Mouse (Mus musculus): ENCODE results near the gene Itgam. TPM values are rescaled to one million over a fixed set of nuclear protein-coding genes. Genes with fewer than 3 reads are reported as not detected.
"Not testable (repeated sequence)": the region's sequence is repeated elsewhere in the genome, so short reads cannot be mapped to it uniquely, and the experiment has no call there.

Itgam gene
- total RNA-seq (2014; fragmentation: Nextera tagmentation): 0.30 TPM in 1 of 2 replicates, not detected in the other
- 0.22 and 0.29 TPM in 2 replicates for total RNA-seq (2017)
- 0.02 and 0.07 TPM in 2 replicates for polyA plus RNA-seq (2012)

DNA sequence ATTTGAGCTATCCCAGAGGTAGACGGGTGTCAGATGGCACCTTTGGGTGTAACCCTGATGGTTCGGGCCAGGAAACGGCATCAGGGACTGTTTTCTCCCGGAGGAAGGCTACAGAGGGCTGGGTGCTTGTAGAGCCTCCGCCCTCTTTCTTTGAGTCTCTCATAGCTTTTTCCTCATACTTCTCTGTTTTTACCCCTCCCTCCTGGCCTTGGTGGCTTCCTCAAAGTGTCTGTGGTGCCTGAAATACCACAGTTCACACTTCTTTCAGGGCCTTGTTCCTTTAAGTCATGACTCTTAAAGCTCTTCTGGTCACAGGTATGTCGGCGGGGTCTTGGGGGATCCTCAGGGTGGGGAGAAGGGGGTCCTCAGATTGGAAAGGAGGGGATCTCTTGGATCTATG, at the start of gene Itgam, which contains the start of gene Gm49368:
Itgam (plus strand) TSS at position 185 of the 400 bp plus-strand sequence.
Gm49368 (plus strand) TSS at position 228 of the 400 bp plus-strand sequence.
- Histone ChIP-seq H3K4me1 (ENCODE audit: insufficient read depth, low read depth, low read length) (peaks cover 2% of the 10 kb centered on the region; the same call in 1 of the 2 replicates), H3K36me3 (replicated peaks) (no peaks in the 10 kb centered on the region), H3K4me3 (ENCODE audit: low read depth, low read length) (no peak within 1 kb of the TSS), H3K27me3 (ENCODE audit: insufficient read depth, low read length) (peaks cover 13% of the 10 kb centered on the region), H3K9me3 (replicated peaks) (no peaks in the 10 kb centered on the region)
- ATAC-seq (ENCODE audit: extremely low read depth, insufficient number of reproducible peaks, low FRiP score, poor library complexity, severe bottlenecking) (no peak), DNase-seq (ENCODE audit: low spot score) (no peak)
- TF ChIP-seq CTCF (IDR thresholded peaks at IDR 0.05; ENCODE audit: low read depth, low read length) (no peak), TAL1 (conservative IDR thresholded peaks at IDR 0.05; ENCODE audit: low read depth, low read length) (no peak), GATA1 (IDR thresholded peaks at IDR 0.05; ENCODE audit: borderline replicate concordance, low read length) (no peak), GATA2 (IDR thresholded peaks at IDR 0.05; ENCODE audit: borderline replicate concordance, low read depth, low read length) (no peak)

DNA sequence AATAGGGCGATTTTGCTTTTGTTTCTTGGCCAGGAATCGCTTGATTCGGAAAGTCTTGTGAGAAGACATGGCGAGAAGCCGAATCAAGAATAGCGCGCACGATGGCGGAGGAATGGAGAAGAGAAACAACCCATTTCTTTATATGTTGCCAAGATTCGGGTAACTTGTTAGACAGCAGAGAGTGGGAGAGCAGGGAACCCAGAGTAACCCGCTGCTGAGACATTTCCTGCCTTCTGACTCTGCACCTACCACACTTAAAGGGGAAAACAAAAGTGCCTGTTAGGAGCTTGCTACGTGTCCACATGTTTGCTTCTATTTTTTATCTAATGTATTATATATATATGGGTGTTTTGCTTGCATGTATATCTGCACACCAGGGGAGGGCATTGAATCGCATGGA, 49.3 kb upstream of the Itgam start:
- Histone ChIP-seq H3K9me3 (replicated peaks) (no peaks in the 10 kb centered on the region), H3K4me1 (ENCODE audit: insufficient read depth, low read depth, low read length) (no peaks in the 10 kb centered on the region), H3K36me3 (replicated peaks) (no peaks in the 10 kb centered on the region), H3K27me3 (ENCODE audit: insufficient read depth, low read length) (peaks cover 32% of the 10 kb centered on the region), H3K4me3 (ENCODE audit: low read depth, low read length) (no peak overlapping the region)
- ATAC-seq (ENCODE audit: extremely low read depth, insufficient number of reproducible peaks, low FRiP score, poor library complexity, severe bottlenecking) (no peak), DNase-seq (ENCODE audit: low spot score) (no peak)
- TF ChIP-seq CTCF (IDR thresholded peaks at IDR 0.05; ENCODE audit: low read depth, low read length) (no peak), TAL1 (conservative IDR thresholded peaks at IDR 0.05; ENCODE audit: low read depth, low read length) (no peak), GATA2 (IDR thresholded peaks at IDR 0.05; ENCODE audit: borderline replicate concordance, low read depth, low read length) (no peak), GATA1 (IDR thresholded peaks at IDR 0.05; ENCODE audit: borderline replicate concordance, low read length) (no peak), POLR2AphosphoS5 (IDR thresholded peaks at IDR 0.05; ENCODE audit: insufficient replicate concordance, low read depth, low read length) (no peak)

DNA sequence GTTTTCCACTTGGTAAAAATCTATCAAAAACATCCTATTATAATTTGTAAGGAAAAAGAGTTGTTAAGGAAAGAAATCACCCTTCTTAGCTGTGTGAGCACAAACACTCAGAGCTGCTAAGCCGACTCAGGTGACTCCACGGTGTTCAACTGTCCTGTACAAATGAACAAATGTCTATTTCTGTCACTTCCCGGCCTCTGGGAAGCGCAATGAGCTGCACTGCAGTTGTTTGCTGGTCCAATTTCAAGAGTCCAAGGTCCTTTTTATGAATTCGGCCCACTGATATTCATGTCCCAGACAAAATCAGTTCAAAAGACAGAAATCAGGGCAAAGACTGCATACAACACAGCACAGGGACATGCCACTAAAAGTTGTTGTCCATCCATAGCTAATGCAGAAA, 46.3 kb upstream of the Itgam start:
- not testable (repeated sequence) for H3K36me3 ChIP-seq (replicated peaks); DNase-seq (ENCODE audit: low spot score); H3K4me3 ChIP-seq (ENCODE audit: low read depth, low read length); H3K4me1 ChIP-seq (ENCODE audit: insufficient read depth, low read depth, low read length); H3K9me3 ChIP-seq (replicated peaks); ATAC-seq (ENCODE audit: extremely low read depth, insufficient number of reproducible peaks, low FRiP score, poor library complexity, severe bottlenecking)
- H3K27me3 ChIP-seq (ENCODE audit: insufficient read depth, low read length): peaks cover 17% of the 10 kb centered on the region

DNA sequence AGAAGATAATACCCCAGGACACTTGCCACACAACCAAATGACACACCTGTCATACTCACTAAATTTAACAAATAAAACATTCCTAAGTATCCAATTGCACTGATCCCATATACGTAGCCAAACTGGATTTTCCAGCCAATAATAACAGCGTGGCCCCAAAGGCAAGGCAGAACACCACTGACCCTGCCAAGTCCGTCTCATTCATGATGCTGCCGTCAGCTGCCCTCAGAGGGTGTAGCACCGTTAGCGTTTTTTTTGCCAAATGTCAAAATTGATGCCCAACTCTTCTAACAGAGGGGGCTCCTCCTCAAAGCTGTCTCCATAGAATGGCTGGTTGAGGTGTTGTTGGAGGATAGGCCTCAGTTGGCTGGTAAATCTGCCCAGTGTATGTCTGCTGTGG, 45.8 kb upstream of the Itgam start:
- Histone ChIP-seq H3K4me1 (ENCODE audit: insufficient read depth, low read depth, low read length) (no peaks in the 10 kb centered on the region), H3K36me3 (replicated peaks) (no peaks in the 10 kb centered on the region), H3K27me3 (ENCODE audit: insufficient read depth, low read length) (peaks cover 17% of the 10 kb centered on the region), H3K4me3 (ENCODE audit: low read depth, low read length) (no peak overlapping the region), H3K9me3 (replicated peaks) (no peaks in the 10 kb centered on the region)
- TF ChIP-seq CTCF (IDR thresholded peaks at IDR 0.05; ENCODE audit: low read depth, low read length) (no peak), POLR2AphosphoS5 (IDR thresholded peaks at IDR 0.05; ENCODE audit: insufficient replicate concordance, low read depth, low read length) (no peak)
- no peak for ATAC-seq (ENCODE audit: extremely low read depth, insufficient number of reproducible peaks, low FRiP score, poor library complexity, severe bottlenecking)
- no peak for DNase-seq (ENCODE audit: low spot score)

DNA sequence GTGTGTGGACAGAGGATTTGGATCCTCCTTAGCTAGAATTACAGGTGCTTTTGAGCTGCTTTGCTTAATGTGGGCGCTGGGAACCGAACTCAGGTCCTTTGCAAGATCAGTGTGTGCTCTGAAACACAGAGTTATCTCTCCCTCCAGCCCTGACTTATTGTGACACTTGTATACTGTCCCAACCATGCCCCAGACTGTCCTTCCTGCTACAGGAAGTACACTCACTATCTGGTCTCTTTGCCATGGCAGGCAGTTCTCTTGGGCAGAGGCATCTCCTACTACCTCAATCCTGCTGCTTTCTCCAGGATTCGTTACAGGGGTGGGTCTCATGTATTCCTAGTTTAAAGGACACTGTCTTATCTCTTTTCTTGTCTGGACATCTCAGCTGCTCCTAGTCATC, 44.2 kb upstream of the Itgam start:
- peaks cover 11% of the 10 kb centered on the region for H3K27me3 ChIP-seq (ENCODE audit: insufficient read depth, low read length)
- no peak for TF ChIP-seq GATA1 (IDR thresholded peaks at IDR 0.05; ENCODE audit: borderline replicate concordance, low read length)
- TF ChIP-seq TAL1 (conservative IDR thresholded peaks at IDR 0.05; ENCODE audit: low read depth, low read length): no peak
- TF ChIP-seq CTCF (IDR thresholded peaks at IDR 0.05; ENCODE audit: low read depth, low read length): no peak
- TF ChIP-seq GATA2 (IDR thresholded peaks at IDR 0.05; ENCODE audit: borderline replicate concordance, low read depth, low read length): no peak
- no peak for TF ChIP-seq POLR2AphosphoS5 (IDR thresholded peaks at IDR 0.05; ENCODE audit: insufficient replicate concordance, low read depth, low read length)
- ATAC-seq (ENCODE audit: extremely low read depth, insufficient number of reproducible peaks, low FRiP score, poor library complexity, severe bottlenecking) (no peak), DNase-seq (ENCODE audit: low spot score) (no peak)
- no peak overlapping the region for H3K4me3 ChIP-seq (ENCODE audit: low read depth, low read length)
- no peaks in the 10 kb centered on the region for H3K36me3 ChIP-seq (replicated peaks)
- H3K4me1 ChIP-seq (ENCODE audit: insufficient read depth, low read depth, low read length): no peaks in the 10 kb centered on the region
- H3K9me3 ChIP-seq (replicated peaks): no peaks in the 10 kb centered on the region

DNA sequence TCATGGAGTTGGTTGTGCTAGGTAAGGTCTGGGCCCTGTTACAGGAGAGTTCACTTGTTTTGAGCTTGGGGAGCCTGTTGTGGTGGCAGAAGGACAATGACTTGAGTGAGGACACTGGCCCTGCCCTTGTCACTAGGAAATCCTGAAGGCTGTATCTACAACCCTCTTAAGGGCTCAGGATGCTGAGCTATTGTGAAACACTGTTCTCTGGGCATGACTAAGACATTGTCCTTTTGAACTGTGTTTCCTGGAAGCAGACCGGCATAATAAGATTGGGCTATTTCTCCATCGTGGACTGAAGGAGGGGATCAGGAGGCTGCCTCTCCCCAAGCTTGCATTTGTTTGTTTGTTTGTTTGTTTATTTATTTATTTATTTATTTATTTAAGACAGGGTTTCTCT, 43.3 kb upstream of the Itgam start:
- Histone ChIP-seq H3K27me3 (ENCODE audit: insufficient read depth, low read length) (peaks cover 11% of the 10 kb centered on the region), H3K4me1 (ENCODE audit: insufficient read depth, low read depth, low read length) (no peaks in the 10 kb centered on the region), H3K36me3 (replicated peaks) (no peaks in the 10 kb centered on the region), H3K4me3 (ENCODE audit: low read depth, low read length) (no peak overlapping the region), H3K9me3 (replicated peaks) (no peaks in the 10 kb centered on the region)
- TF ChIP-seq CTCF (IDR thresholded peaks at IDR 0.05; ENCODE audit: low read depth, low read length) (no peak), POLR2AphosphoS5 (IDR thresholded peaks at IDR 0.05; ENCODE audit: insufficient replicate concordance, low read depth, low read length) (no peak), GATA1 (IDR thresholded peaks at IDR 0.05; ENCODE audit: borderline replicate concordance, low read length) (no peak)
- ATAC-seq (ENCODE audit: extremely low read depth, insufficient number of reproducible peaks, low FRiP score, poor library complexity, severe bottlenecking) (no peak), DNase-seq (ENCODE audit: low spot score) (no peak)

DNA sequence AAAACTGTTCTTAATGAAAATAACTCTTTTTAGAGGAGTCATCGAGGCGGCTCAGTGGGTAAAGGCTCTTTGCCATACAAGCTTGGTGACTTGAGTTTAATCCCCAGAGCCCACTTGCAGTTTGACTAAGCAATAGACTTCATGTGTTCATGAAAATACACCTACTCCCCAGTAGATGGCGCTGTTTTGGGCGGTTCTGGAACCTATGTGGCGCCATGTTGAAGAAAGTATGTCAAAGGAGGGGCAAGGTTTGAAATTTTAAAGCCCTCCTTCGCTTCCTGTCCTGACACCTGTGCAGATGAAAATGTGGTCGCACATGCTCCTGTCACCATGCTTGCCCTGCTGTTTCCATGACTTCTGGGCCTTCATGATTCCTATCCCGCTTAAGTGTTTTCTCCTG, 39.5 kb upstream of the Itgam start:
- H3K4me1 ChIP-seq (ENCODE audit: insufficient read depth, low read depth, low read length): no peaks in the 10 kb centered on the region
- H3K4me3 ChIP-seq (ENCODE audit: low read depth, low read length): no peak overlapping the region
- TF ChIP-seq POLR2AphosphoS5 (IDR thresholded peaks at IDR 0.05; ENCODE audit: insufficient replicate concordance, low read depth, low read length) (no peak), TAL1 (conservative IDR thresholded peaks at IDR 0.05; ENCODE audit: low read depth, low read length) (no peak), GATA2 (IDR thresholded peaks at IDR 0.05; ENCODE audit: borderline replicate concordance, low read depth, low read length) (no peak), CTCF (IDR thresholded peaks at IDR 0.05; ENCODE audit: low read depth, low read length) (peak; percentile 75)
- no peaks in the 10 kb centered on the region for H3K27me3 ChIP-seq (ENCODE audit: insufficient read depth, low read length)
- DNase-seq (ENCODE audit: low spot score) (no peak), ATAC-seq (ENCODE audit: extremely low read depth, insufficient number of reproducible peaks, low FRiP score, poor library complexity, severe bottlenecking) (no peak)
- no peaks in the 10 kb centered on the region for H3K9me3 ChIP-seq (replicated peaks)
- H3K36me3 ChIP-seq (replicated peaks): no peaks in the 10 kb centered on the region

Measured in G1E (cell line).